Comparison of ENCODE assay signal across 9 mouse cellular contexts in genomic region chr10:62739961-62740737, GRCm38 (mm10). TPM values are rescaled to one million over a fixed set of nuclear protein-coding genes. Genes with fewer than 3 reads are reported as not detected.
A peak's percentile ranks its signal among the peaks of the same experiment; 100 is the strongest.
DNase-seq lines count a peak whose midpoint lies in the region; ATAC-seq and TF ChIP-seq lines count a peak whose summit lies in the region.
"Had no signal": no experiment of that assay in that cellular context is flagged by ENCODE, and none has a peak within 500 bp of the region (broad histone marks: within the 10 kb centered on the region; RNA-seq: fewer than 3 reads in every experiment).

No protein-coding gene starts in this region.

- peaks cover 35% of the 10 kb centered on the region for H3K36me3 ChIP-seq in forebrain, embryonic 14.5 days (ENCODE audit: control insufficient read depth, insufficient read depth, low read length)
- peaks cover 64% of the 10 kb centered on the region for H3K36me3 ChIP-seq in limb, embryonic 10.5 days

- intact Hi-C loops in heart, postnatal 25 days (cut with DNase I): no loop called here
- intact Hi-C loops in left cerebral cortex, postnatal 25 days (cut with DNase I): no loop called here
- intact Hi-C loops in gastrocnemius, adult 2 months (cut with DNase I): no loop called here

- DNase-seq in heart, adult 18-20 months: peak; percentile 17 to 21
- no peak for DNase-seq in heart, postnatal 25 days (ENCODE audit: low spot score)
- peak; percentile 40 for DNase-seq in MN1 (ENCODE audit: low spot score)
- peak; percentile 76 for DNase-seq in forebrain, embryonic 14.5 days (ENCODE audit: low spot score)
- peak; percentile 9 to 55 for DNase-seq in left cerebral cortex, postnatal 25 days (ENCODE audit: low spot score in 2 of 2)
- no peak for DNase-seq in gastrocnemius, adult 2 months
- no peak for DNase-seq in limb, embryonic 10.5 days (ENCODE audit: low spot score)
- no peak for DNase-seq in spleen, adult 18-20 months
- DNase-seq: liver had no signal

- no peak overlapping the region for H3K4me3 ChIP-seq in forebrain, embryonic 14.5 days (ENCODE audit: low read depth, low read length)
- H3K4me3 ChIP-seq in gastrocnemius, adult 2 months: no peak overlapping the region
- H3K4me3 ChIP-seq in limb, embryonic 10.5 days: no peak overlapping the region

- ATAC-seq in forebrain, embryonic 14.5 days: peak; percentile 77; the same call in 1 of the 2 replicates

- 63% methylated on average over 4 of the region's 4 CpGs for WGBS in forebrain, embryonic 14.5 days
- WGBS in limb, embryonic 10.5 days: 90% methylated on average over 4 of the region's 4 CpGs

- H3K9me3 ChIP-seq in forebrain, embryonic 14.5 days (replicated peaks; ENCODE audit: control insufficient read depth, low read length): no peaks in the 10 kb centered on the region
- no peaks in the 10 kb centered on the region for H3K9me3 ChIP-seq in limb, embryonic 10.5 days (replicated peaks)

- no peaks in the 10 kb centered on the region for H3K27me3 ChIP-seq in forebrain, embryonic 14.5 days (replicated peaks; ENCODE audit: control insufficient read depth, insufficient read depth, low read length)
- no peaks in the 10 kb centered on the region for H3K27me3 ChIP-seq in limb, embryonic 10.5 days (ENCODE audit: low read depth, poor library complexity, severe bottlenecking)

- TF ChIP-seq CTCF in gastrocnemius, adult 2 months (IDR thresholded peaks at IDR 0.05): no peak

- H3K27ac ChIP-seq in forebrain, embryonic 14.5 days (ENCODE audit: low read depth, low read length): peak overlapping the region; percentile 34; the same call in 1 of the 2 replicates
- H3K27ac ChIP-seq in gastrocnemius, adult 2 months: no peak overlapping the region
- no peak overlapping the region for H3K27ac ChIP-seq in limb, embryonic 10.5 days

- H3K9ac ChIP-seq in forebrain, embryonic 14.5 days (ENCODE audit: low read length): no peak overlapping the region

- H3K4me2 ChIP-seq in forebrain, embryonic 14.5 days (ENCODE audit: low read length): no peak overlapping the region

- H3K4me1 ChIP-seq in forebrain, embryonic 14.5 days (ENCODE audit: control insufficient read depth, insufficient read depth, low read length): no peaks in the 10 kb centered on the region
- peaks cover 12% of the 10 kb centered on the region for H3K4me1 ChIP-seq in limb, embryonic 10.5 days

RNA-seq across cellular contexts. Expression of gene Stox1, which starts 14.2 kb away (rescaled TPM):
- 1 to 10 TPM in 1 of 2 experiments, under 1 TPM in 1; 0.89 to 1.2 TPM for total RNA-seq in heart, adult 18-20 months (2021)
- under 1 TPM; 0.70 to 0.89 TPM for total RNA-seq in heart, postnatal 25 days (2021)
- 1.9 and 3.0 TPM in 2 replicates for polyA plus RNA-seq in forebrain, embryonic 14.5 days (2014; fragmentation: Nextera tagmentation; extraction: Ambion mirVana)
- total RNA-seq in left cerebral cortex, postnatal 25 days (2021): 1 to 10 TPM; 4.8 to 6.9 TPM
- under 1 TPM; 0.22 to 0.33 TPM for total RNA-seq in gastrocnemius, adult 2 months (2021)
- polyA plus RNA-seq in limb, embryonic 10.5 days (2016; fragmentation: Nextera tagmentation; extraction: Ambion mirVana): 1.2 and 1.3 TPM in 2 replicates

RNA-seq across cellular contexts. Expression of gene Ccar1, which starts 51.9 kb away (rescaled TPM):
- 10 to 100 TPM; 36.3 to 41.5 TPM for total RNA-seq in heart, adult 18-20 months (2021)
- total RNA-seq in heart, postnatal 25 days (2021): 10 to 100 TPM; 48.4 to 56.3 TPM
- 118 and 131 TPM in 2 replicates for polyA plus RNA-seq in forebrain, embryonic 14.5 days (2014; fragmentation: Nextera tagmentation; extraction: Ambion mirVana)
- total RNA-seq in left cerebral cortex, postnatal 25 days (2021): 10 to 100 TPM; 53.5 to 55.1 TPM
- 10 to 100 TPM; 31.1 to 33.0 TPM for total RNA-seq in gastrocnemius, adult 2 months (2021)
- 143 and 175 TPM in 2 replicates for polyA plus RNA-seq in limb, embryonic 10.5 days (2016; fragmentation: Nextera tagmentation; extraction: Ambion mirVana)

Comparison
In these comparisons a context has a peak if more than half of its experiments do, and no peak if none do; other contexts are left out.
1. DNase-seq: peak in heart, adult 18-20 months (2 of 2), MN1 (single experiment), forebrain, embryonic 14.5 days (single experiment) and left cerebral cortex, postnatal 25 days (2 of 2); none in heart, postnatal 25 days (single experiment), gastrocnemius, adult 2 months (single experiment), limb, embryonic 10.5 days (single experiment) and spleen, adult 18-20 months (0 of 2).